Mouse (Mus musculus) liver, embryonic 11.5 days (tissue): ENCODE measurements around the gene Srgap2. TPM values are rescaled to one million over a fixed set of nuclear protein-coding genes. Genes with fewer than 3 reads are reported as not detected.

ENCODE experiments used
- ATAC-seq: fragments of 200-750 bp; cut with Nextera tagmentation; replicated peaks from 2 replicates; pipeline ENCODE4 v1.8.0; 2017; ENCODE audit warnings: moderate number of reproducible peaks, mild to moderate bottlenecking, moderate TSS enrichment, moderate library complexity; ENCODE audit not compliant: low FRiP score
- DNase-seq: peaks from one replicate; pipeline ENCODE4 v3.0.0-alpha.2; 2017; ENCODE audit warnings: low spot score
- H3K27ac ChIP-seq: fragments of 300-500 bp; sonication (generic); 2 replicates; pipeline ENCODE4 v1.5.1; 2014; ENCODE audit warnings: mild to moderate bottlenecking, low read depth, low read length, control low read depth
- H3K27me3 ChIP-seq: fragments of 300-500 bp; sonication (generic); replicated peaks from 2 replicates; pipeline ENCODE4 v1.6.1; 2014; ENCODE audit warnings: low read length, mixed read lengths; ENCODE audit not compliant: control insufficient read depth, insufficient read depth
- H3K36me3 ChIP-seq: fragments of 300-500 bp; sonication (generic); 2 replicates; pipeline ENCODE4 v1.6.1; 2014; ENCODE audit warnings: mild to moderate bottlenecking, low read length, moderate library complexity, mixed read lengths; ENCODE audit not compliant: control insufficient read depth, insufficient read depth
- H3K4me1 ChIP-seq: fragments of 300-500 bp; sonication (generic); replicated peaks from 2 replicates; pipeline ENCODE4 v1.6.1; 2014; ENCODE audit warnings: low read length, mixed read lengths; ENCODE audit not compliant: control insufficient read depth, insufficient read depth
- H3K4me2 ChIP-seq: fragments of 300-500 bp; sonication (generic); 2 replicates; pipeline ENCODE4 v1.6.1; 2014; ENCODE audit warnings: mild to moderate bottlenecking, control low read depth, moderate library complexity
- H3K4me3 ChIP-seq: fragments of 300-500 bp; sonication (generic); 2 replicates; pipeline ENCODE4 v1.5.1; 2014; ENCODE audit warnings: low read depth, low read length, control low read depth
- H3K9ac ChIP-seq: fragments of 300-500 bp; sonication (generic); 2 replicates; pipeline ENCODE4 v1.6.1; 2014; ENCODE audit warnings: low read depth, low read length, control low read depth
- H3K9me3 ChIP-seq: fragments of 300-500 bp; sonication (generic); 2 replicates; pipeline ENCODE4 v1.6.1; 2016; ENCODE audit warnings: low read length, inconsistent platforms, mixed read lengths; ENCODE audit not compliant: control insufficient read depth
- WGBS: fragments of 180-500 bp; shearing (Covaris S2); extraction: QIAGEN DNeasy Blood & Tissue Kit; methylation state at CpG from one replicate; pipeline ENCODE4 v1.1.7; 2014; 5-methylcytosine and 5-hydroxymethylcytosine counted together
- polyA plus RNA-seq: library from polyadenylated mRNA; unstranded; fragments of >200 nt; fragmentation: Nextera tagmentation; extraction: Ambion mirVana; gene quantifications from 2 replicates; pipeline ENCODE4 v1.2.1, GENCODE M21; 2014

The Srgap2 gene
- polyA plus RNA-seq, 1 experiment from 2014 or later: 16.1 TPM

DNA sequence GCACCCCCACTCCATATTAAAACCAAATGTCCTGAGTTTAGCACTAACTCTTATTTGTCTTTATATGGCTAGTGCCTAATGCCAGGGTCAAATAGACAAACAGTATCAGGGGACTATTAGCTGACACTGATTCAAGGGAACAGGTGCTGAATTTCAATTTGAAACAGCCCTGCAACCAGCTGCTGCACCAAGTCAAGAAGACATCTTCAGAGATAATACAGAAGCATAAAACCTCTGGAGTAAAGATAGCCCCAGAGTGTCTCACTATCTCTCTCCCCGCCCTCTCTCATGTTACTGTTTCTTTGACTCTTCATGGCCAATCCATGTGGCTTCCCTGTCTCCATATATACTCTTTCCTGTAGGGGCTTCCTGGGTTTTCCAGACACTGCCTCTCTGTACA is 167.5 kb downstream of the Srgap2 start:
- no peaks in the 10 kb centered on the region for H3K27me3 ChIP-seq
- peaks cover 4% of the 10 kb centered on the region; the same call in 1 of the 2 replicates for H3K4me1 ChIP-seq

DNA sequence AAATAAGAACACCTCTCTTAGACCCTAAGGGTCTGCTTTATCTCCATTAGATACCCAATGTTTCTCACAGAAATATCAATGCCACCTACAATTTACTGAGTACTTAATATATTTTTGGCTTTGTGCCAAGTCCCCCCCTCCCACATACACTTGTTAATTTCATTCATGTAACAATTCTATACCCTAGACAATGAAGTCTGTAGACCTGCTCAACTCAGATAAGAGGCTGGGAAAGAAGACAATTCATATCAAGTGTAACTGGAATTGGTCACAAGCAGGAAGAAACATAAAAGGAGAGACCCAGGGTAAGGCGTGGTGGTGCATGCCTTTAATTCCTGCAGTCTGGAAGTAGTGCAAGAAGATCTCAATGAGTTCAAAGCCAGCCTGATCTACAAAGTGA is 169.9 kb downstream of the Srgap2 start:
- 76% methylated on average over 1 of the region's 1 CpGs for WGBS
- no peak for DNase-seq

More for the DNA sequence above, 167.5 kb downstream of the Srgap2 start:
- Histone ChIP-seq H3K27ac (no peak overlapping the region), H3K4me2 (no peak overlapping the region), H3K9me3 (no peaks in the 10 kb centered on the region), H3K4me3 (no peak overlapping the region), H3K9ac (no peak overlapping the region), H3K36me3 (no peaks in the 10 kb centered on the region)
- no peak for DNase-seq
- ATAC-seq: no peak
- 75% methylated on average over 1 of the region's 1 CpGs for WGBS

GRCm38 (mm10) chr1:131351436-131351835 is 175.7 kb downstream of the Srgap2 start:
- H3K9ac ChIP-seq: no peak overlapping the region
- no peaks in the 10 kb centered on the region for H3K27me3 ChIP-seq
- H3K9me3 ChIP-seq: no peaks in the 10 kb centered on the region
- H3K4me3 ChIP-seq: no peak overlapping the region
- DNase-seq (no peak), ATAC-seq (no peak)
- no peak overlapping the region for H3K27ac ChIP-seq
- 70% methylated on average over 2 of the region's 2 CpGs for WGBS
- peaks cover 5% of the 10 kb centered on the region; the same call in 1 of the 2 replicates for H3K36me3 ChIP-seq
- no peak overlapping the region for H3K4me2 ChIP-seq
- H3K4me1 ChIP-seq: no peaks in the 10 kb centered on the region

More for the DNA sequence above, 169.9 kb downstream of the Srgap2 start:
- Histone ChIP-seq H3K9me3 (no peaks in the 10 kb centered on the region), H3K9ac (no peak overlapping the region), H3K4me2 (no peak overlapping the region), H3K4me1 (peaks cover 4% of the 10 kb centered on the region; the same call in 1 of the 2 replicates), H3K4me3 (no peak overlapping the region), H3K27me3 (no peaks in the 10 kb centered on the region), H3K36me3 (no peaks in the 10 kb centered on the region), H3K27ac (no peak overlapping the region)
- no peak for ATAC-seq

DNA sequence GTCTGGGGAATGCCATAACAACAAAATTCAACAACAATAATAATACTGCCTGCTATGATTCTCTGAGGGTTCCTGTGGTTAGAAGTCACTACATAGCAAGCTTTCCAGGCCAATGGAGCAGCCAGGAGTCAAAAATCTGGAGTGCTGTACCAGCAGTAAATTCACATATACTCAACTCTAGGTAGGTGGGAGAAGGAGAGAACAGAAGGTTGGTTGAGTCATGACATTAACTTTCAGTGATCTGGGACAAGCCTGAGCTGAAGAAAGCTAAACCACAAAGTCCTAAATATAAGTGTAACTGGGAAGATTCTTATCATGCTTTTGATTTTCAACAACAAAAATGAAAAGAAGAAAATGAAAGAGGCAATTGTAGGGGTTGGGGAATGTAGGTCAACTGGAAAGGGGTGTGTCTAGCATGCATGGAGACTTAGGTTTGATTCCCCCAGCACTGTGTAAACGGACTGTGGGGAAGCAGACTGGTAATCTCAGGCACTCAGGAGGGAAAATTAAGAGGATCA is 177.1 kb downstream of the Srgap2 start:
- Histone ChIP-seq H3K27ac (no peak overlapping the region), H3K36me3 (peaks cover 5% of the 10 kb centered on the region)
- WGBS: 66% methylated on average over 1 of the region's 1 CpGs

GRCm38 (mm10) chr1:131347708-131348107 is 179.4 kb downstream of the Srgap2 start:
- no peak for ATAC-seq
- 86% methylated on average over 2 of the region's 2 CpGs for WGBS

More for the DNA sequence above, 177.1 kb downstream of the Srgap2 start:
- DNase-seq: no peak
- Histone ChIP-seq H3K4me1 (no peaks in the 10 kb centered on the region), H3K9me3 (no peaks in the 10 kb centered on the region), H3K4me3 (no peak overlapping the region), H3K27me3 (no peaks in the 10 kb centered on the region), H3K4me2 (no peak overlapping the region), H3K9ac (no peak overlapping the region)
- no peak for ATAC-seq

GRCm38 (mm10) chr1:131346916-131347555 is 180.1 kb downstream of the Srgap2 start:
- no peak for DNase-seq
- no peak for ATAC-seq
- Histone ChIP-seq H3K27ac (no peak overlapping the region), H3K4me3 (no peak overlapping the region), H3K27me3 (no peaks in the 10 kb centered on the region), H3K4me2 (no peak overlapping the region), H3K9ac (no peak overlapping the region), H3K36me3 (peaks cover 5% of the 10 kb centered on the region), H3K9me3 (no peaks in the 10 kb centered on the region), H3K4me1 (no peaks in the 10 kb centered on the region)
- WGBS: 82% methylated on average over 1 of the region's 1 CpGs

More at GRCm38 (mm10) chr1:131347708-131348107, 179.4 kb downstream of the Srgap2 start:
- peaks cover 5% of the 10 kb centered on the region for H3K36me3 ChIP-seq
- no peaks in the 10 kb centered on the region for H3K4me1 ChIP-seq
- H3K9me3 ChIP-seq: no peaks in the 10 kb centered on the region
- no peak overlapping the region for H3K4me2 ChIP-seq
- H3K9ac ChIP-seq: no peak overlapping the region
- H3K27ac ChIP-seq: no peak overlapping the region
- no peak overlapping the region for H3K4me3 ChIP-seq
- no peaks in the 10 kb centered on the region for H3K27me3 ChIP-seq
- DNase-seq: no peak

DNA sequence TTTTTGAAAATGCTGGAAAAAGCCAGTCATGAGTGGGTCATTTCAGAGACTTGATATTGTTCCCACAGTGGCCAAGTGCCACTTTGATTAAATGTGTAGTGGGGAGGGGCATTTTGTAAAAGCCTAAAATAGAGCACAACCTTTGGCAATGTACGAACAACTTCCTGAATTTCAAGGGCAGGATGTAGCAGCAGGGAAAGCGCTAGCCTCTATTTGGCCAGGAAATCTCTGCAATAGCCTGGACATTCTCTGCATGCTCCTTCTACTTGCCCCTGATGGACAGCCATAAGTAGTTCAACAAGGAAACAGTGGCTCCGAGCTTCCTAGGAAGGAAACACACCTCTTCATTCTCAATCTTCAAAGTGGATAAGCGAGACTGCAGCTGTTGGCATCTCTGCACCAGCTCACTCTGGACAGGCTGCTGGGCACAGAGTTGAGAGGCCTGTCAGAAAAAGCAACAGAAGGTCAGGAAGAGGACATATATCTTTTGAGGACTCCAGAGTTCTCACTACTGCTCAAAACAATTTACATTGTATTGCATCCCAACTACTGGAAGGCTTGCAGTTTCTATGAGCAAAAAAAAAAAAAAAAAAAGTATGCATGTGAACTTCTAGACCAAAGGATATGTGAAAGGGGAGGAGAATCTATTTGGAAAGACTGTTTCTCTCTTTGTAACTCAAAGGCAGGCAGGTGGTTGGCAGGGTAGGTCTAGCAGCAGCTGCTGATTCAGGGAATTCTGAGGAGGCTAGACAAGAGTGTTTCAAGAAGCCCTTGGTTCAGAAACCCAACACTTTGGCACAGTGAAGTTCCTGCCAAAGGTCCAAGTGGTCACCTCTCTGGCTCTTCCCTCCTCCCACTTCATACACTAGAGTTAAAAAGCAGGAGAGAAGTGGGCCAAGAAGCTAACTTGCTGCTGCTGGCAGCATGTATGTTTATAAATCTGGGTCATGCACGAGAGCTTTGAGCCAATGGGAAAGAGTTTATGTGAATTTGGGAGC is 181.4 kb downstream of the Srgap2 start:
- Histone ChIP-seq H3K36me3 (peaks cover 5% of the 10 kb centered on the region), H3K27ac (no peak overlapping the region), H3K4me3 (no peak overlapping the region), H3K4me1 (no peaks in the 10 kb centered on the region), H3K4me2 (no peak overlapping the region), H3K27me3 (no peaks in the 10 kb centered on the region), H3K9ac (no peak overlapping the region), H3K9me3 (no peaks in the 10 kb centered on the region)
- 72% methylated on average over 5 of the region's 5 CpGs for WGBS
- DNase-seq (no peak), ATAC-seq (no peak)

DNA sequence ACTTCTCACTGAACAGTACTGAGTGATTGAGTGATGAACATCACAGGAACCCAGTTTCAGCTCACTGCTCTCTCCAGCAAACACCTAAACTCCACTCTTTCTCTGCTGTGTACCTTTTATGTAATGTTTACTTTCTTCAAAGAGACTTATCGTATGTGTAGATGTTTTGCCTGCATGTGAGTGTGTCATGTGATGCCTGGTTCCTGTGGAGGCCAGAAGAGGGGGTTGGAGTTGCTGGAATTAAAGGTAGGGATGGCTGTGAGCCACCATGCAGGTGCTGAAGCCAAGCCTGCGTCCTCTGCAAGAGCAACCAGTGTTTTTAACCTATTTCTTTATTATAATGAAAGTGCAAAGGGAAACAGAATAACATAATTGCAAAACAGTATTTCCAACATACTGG is 182.5 kb downstream of the Srgap2 start:
- Histone ChIP-seq H3K27me3 (no peaks in the 10 kb centered on the region), H3K4me1 (no peaks in the 10 kb centered on the region), H3K9ac (no peak overlapping the region), H3K36me3 (peaks cover 5% of the 10 kb centered on the region), H3K9me3 (no peaks in the 10 kb centered on the region), H3K4me3 (no peak overlapping the region), H3K27ac (no peak overlapping the region), H3K4me2 (no peak overlapping the region)
- DNase-seq: no peak
- WGBS: 78% methylated on average over 2 of the region's 2 CpGs
- no peak for ATAC-seq
